Mouse (Mus musculus) gastrocnemius, adult 8-10 months (tissue): Measurements from ENCODE around the gene Trim54. TPM values are rescaled to one million over a fixed set of nuclear protein-coding genes. Genes with fewer than 3 reads are reported as not detected.
A peak's percentile ranks its signal among the peaks of the same experiment; 100 is the strongest.

Experiments used
- DNase-seq, 2 experiments: peaks; one replicate each; pipeline ENCODE4 v3.0.0; 2022; ENCODE audit warnings: low spot score in 2 of 2
- total RNA-seq, 4 experiments: library from RNA; stranded (reverse); gene quantifications; 2 replicates each; pipeline ENCODE4 v1.2.4; 2022

Trim54 gene
- total RNA-seq, 4 experiments from 2014 or later: 420 to 527 (median 441) TPM

DNA sequence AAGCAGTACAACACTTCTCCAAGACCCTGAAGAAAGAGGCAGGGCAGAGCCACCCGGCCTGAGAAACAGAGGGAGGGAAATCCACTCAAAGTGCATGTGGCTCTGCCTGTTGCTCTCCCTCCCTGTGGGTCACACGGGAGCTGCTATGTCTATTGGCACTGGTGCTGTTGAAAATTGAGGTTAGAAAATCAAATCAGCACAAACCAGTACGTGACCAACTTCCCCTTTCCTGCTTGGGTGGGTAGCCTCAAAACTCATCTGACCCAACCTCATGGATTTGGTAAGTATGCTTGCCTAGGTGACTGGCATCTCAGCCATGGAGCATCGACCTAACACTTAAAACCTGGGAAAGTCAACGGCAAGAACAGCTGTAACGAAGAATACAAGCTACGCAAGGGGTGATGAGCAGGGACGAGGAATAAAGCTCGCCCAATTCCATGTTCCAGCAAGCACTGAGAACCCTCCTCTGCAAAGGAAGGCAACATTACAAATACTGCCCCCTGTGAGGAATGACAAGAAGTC lies 10.6 kb upstream of the Trim54 start, which contains the start of gene Dnajc5g:
Gene Dnajc5g (plus strand): TSS at position 472 of the 522 bp plus-strand sequence.
- no peak for DNase-seq

GRCm38 (mm10) chr5:31108000-31108490 lies 8.5 kb upstream of the Trim54 start, which contains the start of gene Slc30a3:
Gene Slc30a3, minus strand, starts transcription at chr5:31108237.
- DNase-seq: no peak

GRCm38 (mm10) chr5:31110781-31111180 lies 5.7 kb upstream of the Trim54 start:
- DNase-seq: no peak

DNA sequence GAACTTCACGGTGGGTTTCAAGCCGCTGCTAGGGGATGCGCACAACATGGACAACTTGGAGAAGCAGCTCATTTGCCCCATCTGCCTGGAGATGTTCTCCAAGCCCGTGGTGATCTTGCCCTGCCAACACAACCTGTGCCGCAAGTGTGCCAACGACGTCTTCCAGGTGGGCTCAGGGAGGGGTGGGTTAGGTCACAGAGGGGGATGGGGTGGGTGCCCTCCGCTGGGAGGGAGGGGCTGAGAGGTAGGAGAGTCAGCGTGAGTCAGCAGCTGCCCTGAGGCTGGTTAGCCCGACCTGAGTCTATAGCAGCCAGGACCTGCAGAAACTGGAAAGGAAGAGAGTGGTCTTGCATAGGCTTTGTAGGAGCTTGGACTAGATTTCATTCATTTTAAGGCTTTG lies 400 bp downstream of the Trim54 start:
- DNase-seq: peak in 1 of 2 experiments; percentile 15

- DNase-seq: no peak
These were observed 4.6 kb downstream of the Trim54 start for GRCm38 (mm10) chr5:31121111-31121510.

- DNase-seq: no peak
These were observed 7.0 kb downstream of the Trim54 start for GRCm38 (mm10) chr5:31123481-31123880.

- no peak for DNase-seq
These were observed 9.5 kb downstream of the Trim54 start for GRCm38 (mm10) chr5:31126050-31126449.

DNA sequence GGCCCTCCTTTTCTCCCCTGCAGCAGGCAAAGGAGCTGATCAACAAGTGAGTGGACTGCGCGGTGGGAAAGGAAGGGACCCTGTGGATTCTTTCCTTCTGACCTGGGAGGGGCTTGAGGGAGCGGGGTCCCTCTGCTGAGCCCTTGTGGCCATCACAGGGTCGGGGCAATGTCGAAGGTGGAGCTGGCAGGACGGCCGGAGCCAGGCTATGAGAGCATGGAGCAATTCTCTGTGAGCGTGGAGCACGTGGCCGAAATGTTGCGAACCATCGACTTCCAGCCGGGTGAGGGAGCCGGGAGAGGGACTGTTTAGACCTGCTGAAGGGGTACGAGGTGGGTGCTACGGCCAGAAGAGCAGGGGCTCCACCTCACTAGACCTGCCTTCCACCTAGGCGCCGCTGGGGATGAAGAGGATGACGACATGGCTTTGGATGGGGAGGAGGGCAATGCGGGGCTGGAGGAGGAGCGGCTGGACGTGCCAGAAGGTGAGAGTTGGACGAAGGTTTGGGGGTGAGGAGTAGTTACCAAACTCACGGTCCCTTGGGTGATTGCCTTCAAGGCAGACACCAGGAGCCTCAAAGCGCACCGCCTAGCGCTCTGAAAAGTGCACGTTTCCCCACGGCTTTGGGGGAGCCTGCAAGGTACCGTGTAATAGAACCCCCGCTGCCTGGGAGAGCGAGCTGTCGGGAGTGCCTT lies 20.4 kb downstream of the Trim54 start:
- DNase-seq: no peak

- DNase-seq: no peak
These were observed 21.1 kb downstream of the Trim54 start for GRCm38 (mm10) chr5:31137658-31138057.

GRCm38 (mm10) chr5:31138241-31138967 lies 21.9 kb downstream of the Trim54 start, which contains the start of gene Ucn:
Gene Ucn, minus strand, starts transcription at chr5:31138829.
- DNase-seq: no peak

DNA sequence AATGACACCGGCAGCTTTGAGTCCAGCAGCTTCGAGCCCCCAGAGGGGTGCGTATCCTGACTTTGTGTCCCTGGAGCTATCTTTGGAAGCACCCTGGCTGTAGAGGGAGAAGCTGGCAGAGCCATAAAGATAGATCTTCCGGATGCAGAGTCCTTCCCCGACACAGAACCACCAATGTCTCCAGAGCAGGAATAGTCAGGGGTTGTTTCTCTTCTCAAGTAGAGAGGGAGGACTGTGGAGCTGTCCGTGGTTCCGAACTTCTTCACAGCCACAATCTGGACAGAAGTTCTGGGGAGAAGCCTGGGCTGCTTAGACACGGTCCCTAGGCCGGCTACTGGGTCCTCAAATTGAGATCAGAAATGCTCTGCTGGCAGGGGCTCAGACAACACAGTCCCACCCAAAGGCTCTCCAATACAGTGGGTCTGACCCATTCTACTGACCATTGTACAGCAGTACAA lies 22.5 kb downstream of the Trim54 start:
- no peak for DNase-seq

DNA sequence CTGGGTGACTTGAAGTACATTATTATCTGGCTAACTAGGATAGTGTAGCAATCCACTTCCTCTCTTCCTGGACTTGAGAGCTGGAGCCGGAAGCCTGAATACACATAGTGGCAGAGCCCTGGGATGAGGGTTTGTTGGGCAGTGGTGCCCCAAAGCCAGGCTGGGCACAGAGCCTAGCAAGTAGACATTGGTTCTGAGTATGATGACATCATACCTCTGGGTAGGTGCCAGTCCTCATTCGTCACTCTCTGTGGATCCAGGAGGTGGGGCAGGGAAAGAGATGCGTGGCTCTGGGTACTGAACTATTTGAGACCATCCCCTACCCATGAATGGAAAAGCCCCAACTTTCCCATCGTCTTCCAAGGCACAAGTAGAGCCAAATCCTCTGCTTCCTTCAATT lies 33.3 kb downstream of the Trim54 start:
- no peak for DNase-seq

GRCm38 (mm10) chr5:31151746-31152145 lies 35.2 kb downstream of the Trim54 start:
- DNase-seq: peak in 1 of 2 experiments; percentile 27

GRCm38 (mm10) chr5:31153516-31154151 lies 37.1 kb downstream of the Trim54 start:
- peak in 1 of 2 experiments; percentile 49 for DNase-seq

DNA sequence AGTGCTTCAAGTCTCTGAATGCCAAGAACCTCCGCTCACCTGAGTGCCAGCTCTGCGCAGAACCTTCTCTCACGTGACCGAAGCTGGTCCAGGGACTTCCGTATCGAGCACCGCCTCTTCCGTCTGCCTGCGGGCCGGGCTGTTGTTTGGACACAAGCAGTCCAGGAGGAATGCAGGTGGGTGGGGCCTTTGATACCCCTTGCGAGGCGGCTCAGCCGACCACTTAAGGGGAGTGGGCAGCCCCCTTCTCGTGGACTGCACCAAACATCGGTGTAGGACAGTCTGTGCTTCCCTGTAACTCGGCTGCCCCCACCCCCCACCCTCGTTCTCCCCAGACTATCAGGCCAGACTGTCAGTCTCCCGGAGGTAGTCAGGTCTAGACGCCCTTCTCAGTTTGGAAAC lies 37.6 kb downstream of the Trim54 start, which contains the start of gene Mpv17:
Gene Mpv17 (minus strand): TSS at position 100 of the 402 bp plus-strand sequence.
- DNase-seq: peak; percentile 65 to 81

GRCm38 (mm10) chr5:31162462-31162861 lies 46.0 kb downstream of the Trim54 start:
- no peak for DNase-seq

DNA sequence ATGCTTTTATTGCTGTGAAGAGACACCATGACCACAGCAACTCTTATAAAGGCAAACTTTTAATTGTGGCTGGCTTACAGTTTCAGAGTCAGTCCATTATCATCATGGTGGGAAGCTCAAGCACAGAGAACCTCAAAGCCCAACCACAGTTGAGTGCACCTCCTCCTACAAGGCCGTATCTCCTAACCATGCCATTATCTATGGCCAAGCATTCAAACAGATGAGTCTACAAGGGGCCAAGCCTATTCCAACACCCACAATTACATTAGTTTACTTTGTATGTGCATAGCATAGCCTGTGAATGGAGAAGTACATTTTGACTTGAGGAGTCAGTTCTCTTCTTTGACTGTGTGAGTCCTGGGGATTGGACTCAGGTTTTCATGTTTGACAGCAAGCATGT lies 48.4 kb downstream of the Trim54 start:
- no peak for DNase-seq

GRCm38 (mm10) chr5:31168630-31169029 lies 52.1 kb downstream of the Trim54 start:
- no peak for DNase-seq

- no peak for DNase-seq
These were observed 62.8 kb downstream of the Trim54 start for GRCm38 (mm10) chr5:31179301-31179765.

DNA sequence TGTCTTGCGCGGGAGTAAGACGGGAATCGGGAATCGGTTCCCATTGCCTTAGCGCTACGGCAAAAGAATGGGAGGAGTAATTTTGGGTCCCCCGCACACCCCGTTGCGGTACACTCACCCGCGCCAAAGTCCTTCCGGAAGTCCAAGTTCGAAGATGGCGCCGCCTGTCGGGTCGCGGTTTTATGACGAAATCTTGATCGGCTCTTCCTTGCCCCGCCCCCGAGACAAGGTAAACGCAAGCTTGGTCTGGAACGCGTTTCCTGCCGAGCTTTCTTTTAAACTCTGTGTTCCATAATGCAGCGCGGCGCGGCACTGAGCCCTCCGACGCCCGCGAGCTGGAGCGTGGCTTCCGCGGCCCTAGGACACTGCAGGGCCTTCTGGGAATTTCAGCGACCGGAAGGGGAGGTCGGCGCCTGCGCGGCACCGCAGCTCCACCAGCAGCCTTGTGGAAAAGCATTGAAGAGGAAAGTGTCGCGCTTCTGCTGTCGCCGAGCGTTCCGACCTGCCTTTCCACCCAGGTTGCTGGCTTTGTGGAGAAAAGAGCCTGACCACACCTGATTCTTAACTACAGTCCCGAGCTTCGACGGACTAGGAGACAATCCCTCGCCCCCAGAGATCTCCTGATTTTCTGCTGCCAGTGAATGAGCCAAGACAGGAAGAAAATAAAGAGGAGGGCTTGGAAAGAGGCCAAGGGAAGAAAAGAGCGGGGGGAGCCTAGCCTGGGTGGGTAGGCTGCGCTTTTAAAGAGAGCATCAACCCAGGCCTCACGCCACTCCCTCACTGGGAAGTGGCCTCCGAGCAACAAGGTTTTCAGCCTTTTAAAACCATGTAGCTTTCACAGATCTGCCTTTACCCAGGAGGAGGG lies 63.5 kb downstream of the Trim54 start, which contains the start of the genes Gm29609 and Gtf3c2:
Gene Gm29609 (minus strand): TSS at position 146 of the 865 bp plus-strand sequence.
Gene Gtf3c2 (minus strand): TSS at position 379 of the 865 bp plus-strand sequence.
- peak; percentile 86 to 90 for DNase-seq
